Mouse (Mus musculus) intestine, embryonic 15.5 days (tissue): Measurements from ENCODE around the gene Rpia. TPM values are rescaled to one million over a fixed set of nuclear protein-coding genes. Genes with fewer than 3 reads are reported as not detected.

Source experiments
- polyA plus RNA-seq: library from polyadenylated mRNA; unstranded; fragments of >200 nt; fragmentation: Nextera tagmentation; extraction: Ambion mirVana; gene quantifications from 2 replicates; pipeline ENCODE4 v1.2.1, GENCODE M21; 2015

Gene Rpia
- polyA plus RNA-seq, 1 experiment from 2014 or later: 5.0 TPM

Other genes with a start within 250 kb of the Rpia start
- 9.7 and 9.9 TPM in 2 replicates for gene Eif2ak3, start 52.3 kb upstream of the Rpia start, polyA plus RNA-seq
- not detected in 2 replicates for gene Tex37, start 126.7 kb upstream of the Rpia start, polyA plus RNA-seq
- not detected in 2 replicates for gene Foxi3, start 164.3 kb upstream of the Rpia start, polyA plus RNA-seq